20 mouse cellular contexts compared by ENCODE assay signal in genomic region chr17:62287127-62287526, GRCm38 (mm10).
DNase-seq lines count a peak whose midpoint lies in the region; ATAC-seq and TF ChIP-seq lines count a peak whose summit lies in the region.
"Had no signal": no experiment of that assay in that cellular context is flagged by ENCODE, and none has a peak within 500 bp of the region (broad histone marks: within the 10 kb centered on the region; RNA-seq: fewer than 3 reads in every experiment).

No protein-coding gene starts in this region.

- no peak overlapping the region for H3K4me3 ChIP-seq in MEL (ENCODE audit: control insufficient read depth in 1 of 2, insufficient read depth in 1 of 2, low read depth in 2 of 2, low read length in 2 of 2)
- H3K4me3 ChIP-seq in kidney, embryonic 16.5 days (ENCODE audit: low read length) = no peak overlapping the region

- no peaks in the 10 kb centered on the region for H3K27me3 ChIP-seq in MEL (ENCODE audit: control insufficient read depth in 1 of 2, insufficient read depth in 2 of 2, low read length in 2 of 2)
- no peaks in the 10 kb centered on the region for H3K27me3 ChIP-seq in kidney, embryonic 16.5 days (ENCODE audit: insufficient read depth, low read length)
- H3K27me3 ChIP-seq: CH12.LX, Patski had no signal

- no peaks in the 10 kb centered on the region for H3K9me3 ChIP-seq in MEL (replicated peaks; ENCODE audit: insufficient read depth, low read length)
- H3K9me3 ChIP-seq in kidney, embryonic 16.5 days (ENCODE audit: low read length) = no peaks in the 10 kb centered on the region

- H3K4me2 ChIP-seq in kidney, embryonic 16.5 days (replicated peaks; ENCODE audit: low read depth, low read length) = no peak overlapping the region

- H3K36me3 ChIP-seq in MEL (ENCODE audit: control insufficient read depth in 1 of 2, insufficient read depth in 2 of 2, low read length in 2 of 2) = peaks cover 0 to 13% of the 10 kb centered on the region in 2 experiments; a peak in 2 of 4 replicates
- no peaks in the 10 kb centered on the region for H3K36me3 ChIP-seq in kidney, embryonic 16.5 days (ENCODE audit: insufficient read depth, low read length)
- H3K36me3 ChIP-seq: G1E had no signal

- TF ChIP-seq POLR2A in MEL (IDR thresholded peaks at IDR 0.05; ENCODE audit: control insufficient read depth in 1 of 2, insufficient read depth in 1 of 2, low read depth in 1 of 2, low read length in 2 of 2, poor library complexity in 1 of 2) = no peak

- DNase-seq in MEL (ENCODE audit: low read depth, low spot score) = peak; percentile 37
- no peak for DNase-seq in kidney, postnatal 36 days
- DNase-seq in heart, adult 11 months = no peak
- DNase-seq in lung, postnatal 4 days = no peak
- DNase-seq: adrenal gland, adult 2 months; adrenal gland, adult 8-10 months; adrenal gland, postnatal 10 days; adrenal gland, postnatal 14 days; adrenal gland, postnatal 25 days; adrenal gland, postnatal 36 days; B cell, adult 2 months had no signal

- no peak for TF ChIP-seq RAD21 in MEL (IDR thresholded peaks at IDR 0.05; ENCODE audit: low read depth, low read length)

- no peaks in the 10 kb centered on the region for H3K79me2 ChIP-seq in MEL (ENCODE audit: control insufficient read depth, insufficient read depth, low read length, poor library complexity)

- H3K27ac ChIP-seq in MEL (ENCODE audit: control insufficient read depth, low read depth, low read length) = no peak overlapping the region
- no peak overlapping the region for H3K27ac ChIP-seq in kidney, embryonic 16.5 days (ENCODE audit: low read length)

- peak in 1 of 2 experiments; percentile 30; a peak in 1 of 4 replicates for TF ChIP-seq EP300 in MEL (IDR thresholded peaks at IDR 0.05; ENCODE audit: low read depth in 1 of 2, low read length in 2 of 2)

- peaks cover 2 to 4% of the 10 kb centered on the region in 2 experiments; a peak in 3 of 4 replicates for H3K4me1 ChIP-seq in MEL (ENCODE audit: control insufficient read depth in 1 of 2, insufficient read depth in 2 of 2, low read length in 2 of 2)
- H3K4me1 ChIP-seq in kidney, embryonic 16.5 days (ENCODE audit: insufficient read depth, low read length) = no peaks in the 10 kb centered on the region

- no peak overlapping the region for H3K9ac ChIP-seq in MEL (ENCODE audit: control insufficient read depth, low read depth, low read length, poor library complexity, severe bottlenecking)
- no peak overlapping the region for H3K9ac ChIP-seq in kidney, embryonic 16.5 days (replicated peaks; ENCODE audit: low read length)

- WGBS in kidney, embryonic 16.5 days = 66% methylated on average over 4 of the region's 4 CpGs

- peak; percentile 68; the same call in 1 of the 2 replicates for ATAC-seq in common myeloid progenitor, adult 5-6 weeks (replicated peaks; ENCODE audit: low read depth, poor library complexity, severe bottlenecking)
- peak; percentile 50; the same call in 1 of the 2 replicates for ATAC-seq in granulocyte monocyte progenitor cell, adult 5-6 weeks (replicated peaks; ENCODE audit: poor library complexity, severe bottlenecking)
- ATAC-seq in megakaryocyte progenitor cell, adult 5-6 weeks (replicated peaks; ENCODE audit: poor library complexity) = peak; percentile 70
- no peak for ATAC-seq in kidney, embryonic 16.5 days (ENCODE audit: low FRiP score, low TSS enrichment)
- ATAC-seq: activated CD4-positive, CD25-positive, alpha-beta regulatory T cell, adult 4 months; CD4-positive, CD25-positive, alpha-beta regulatory T cell, adult 4 months had no signal

- TF ChIP-seq CTCF in MEL (IDR thresholded peaks at IDR 0.05 in 2 of 3, conservative IDR thresholded peaks at IDR 0.05 in 1 of 3; ENCODE audit: control insufficient read depth in 1 of 3, insufficient read depth in 1 of 3, low read depth in 2 of 3, low read length in 3 of 3, poor library complexity in 1 of 3, severe bottlenecking in 1 of 3) = no peak

TF ChIP-seq in MEL, 35 proteins besides CTCF, POLR2A, EP300 and RAD21:
- TF ChIP-seq JUND (IDR thresholded peaks at IDR 0.05; ENCODE audit: low read depth, low read length) (no peak), USF2 (IDR thresholded peaks at IDR 0.05; ENCODE audit: borderline replicate concordance in 1 of 2, insufficient read depth in 1 of 2, low read depth in 1 of 2, low read length in 2 of 2) (no peak)
